Mouse (Mus musculus) lung, postnatal 10 days (tissue): ENCODE results near the gene Ubqln3.

Experiments used
- DNase-seq: peaks from one replicate; pipeline ENCODE4 v3.0.0; 2021

The Ubqln3 gene

DNA sequence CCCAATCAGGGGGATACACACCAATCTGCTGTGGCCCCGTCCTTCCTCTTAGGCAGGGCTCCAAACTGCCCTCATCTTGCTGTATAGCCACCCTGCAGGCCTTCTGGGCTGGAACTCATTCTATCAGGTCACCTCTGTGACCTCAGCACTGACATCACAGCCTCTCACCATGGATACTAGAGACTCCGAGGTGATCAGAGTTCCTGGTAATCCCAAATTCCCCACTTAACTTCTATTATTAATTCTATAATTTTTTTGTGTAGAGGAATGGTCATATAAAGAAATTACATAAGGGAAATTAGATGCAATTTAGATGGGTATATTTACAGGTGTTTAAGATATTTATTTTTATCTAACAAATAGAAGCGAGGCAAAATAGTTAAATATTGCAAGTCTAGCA is at the start of gene Ubqln3:
TSS of gene Ubqln3 (minus strand) at position 101 of the 400 bp plus-strand sequence.
- no peak for DNase-seq

DNA sequence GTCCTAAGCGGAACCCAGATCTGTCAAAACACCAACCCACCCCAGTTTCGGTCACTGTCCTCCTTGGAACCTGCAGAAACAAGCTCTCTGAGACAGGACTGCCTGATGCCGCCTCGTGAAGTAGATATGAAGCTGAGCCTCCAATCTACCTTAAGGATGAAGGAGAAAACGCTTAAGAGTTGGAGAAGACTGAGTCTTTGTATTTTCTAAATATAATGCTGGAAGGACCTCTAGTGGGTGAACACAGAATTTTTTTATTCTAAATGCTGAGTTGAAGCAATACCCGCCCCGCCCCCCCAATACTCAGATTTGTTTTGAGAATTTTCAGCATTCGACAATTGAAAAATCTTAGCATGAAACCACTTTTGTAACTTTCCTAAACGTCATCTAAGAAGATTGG is 48.2 kb upstream of the Ubqln3 start:
- no peak for DNase-seq

DNA sequence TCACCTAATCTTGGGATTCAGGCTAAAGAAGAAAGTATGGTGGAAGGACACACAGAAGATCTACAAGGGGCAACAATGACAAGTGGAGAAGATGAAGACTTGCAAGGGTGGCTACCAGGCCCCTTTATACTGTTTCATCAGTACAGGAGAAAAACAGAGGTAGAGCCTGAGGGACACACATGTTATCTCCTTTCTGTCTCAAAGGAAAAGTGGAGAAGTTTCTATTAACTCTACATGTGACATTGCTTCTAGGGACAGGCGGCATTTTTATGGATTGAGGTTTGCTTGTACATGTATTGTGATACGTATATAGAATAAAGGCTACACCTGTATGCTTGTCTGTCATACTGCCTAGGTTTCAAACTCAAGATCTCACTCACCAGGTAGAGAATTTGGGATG is 40.2 kb upstream of the Ubqln3 start, which contains the start of gene Olfr648:
TSS of gene Olfr648 (minus strand) at position 101 of the 400 bp plus-strand sequence.
- no peak for DNase-seq

DNA sequence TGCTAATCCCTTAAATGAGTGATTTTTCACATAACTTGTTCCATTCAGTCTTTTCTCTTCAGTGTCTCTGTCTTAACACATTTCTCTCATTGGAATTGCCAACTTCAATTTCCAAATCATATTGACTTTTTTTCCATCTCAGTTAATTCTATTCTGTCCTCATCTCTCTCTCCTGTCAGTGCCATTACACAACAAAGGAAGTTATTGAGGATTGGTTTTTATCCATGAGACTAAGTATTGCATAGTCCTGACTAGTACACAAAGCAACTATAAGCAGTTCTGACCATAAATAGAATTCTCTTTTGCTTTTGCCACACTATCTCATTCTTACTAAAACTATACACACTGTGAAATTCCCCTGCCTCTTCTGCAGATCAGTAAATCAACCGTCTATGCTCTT is 36.0 kb upstream of the Ubqln3 start:
- no peak for DNase-seq

DNA sequence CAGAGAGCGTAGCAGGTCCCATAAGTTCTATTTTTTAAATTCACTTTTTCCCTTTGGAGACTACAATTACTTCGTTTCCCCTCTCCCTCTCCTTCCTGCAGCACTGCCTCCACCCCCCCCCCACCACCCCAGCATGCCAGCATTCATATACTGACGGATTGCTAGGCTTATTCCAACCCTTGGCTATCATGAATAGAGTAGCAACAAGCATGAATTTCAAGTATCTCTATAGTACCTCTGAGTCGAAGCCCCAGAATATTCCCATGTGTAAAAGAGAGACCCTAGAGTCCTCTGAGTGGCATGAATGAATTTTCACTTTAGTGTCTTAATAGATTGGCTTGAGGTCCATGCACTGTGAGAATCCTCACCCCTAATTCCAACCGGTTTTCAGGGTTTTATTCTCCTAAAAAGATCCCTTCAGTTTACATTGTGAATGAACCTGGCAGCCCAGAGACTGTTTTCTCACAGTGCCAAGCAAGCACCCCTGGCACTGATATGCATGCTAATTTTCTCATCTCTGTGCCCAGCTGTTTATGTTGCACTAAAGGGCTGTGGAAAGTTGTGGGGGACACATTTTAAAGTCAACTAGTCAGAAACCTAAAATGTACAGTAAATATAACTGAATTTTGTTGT is 35.5 kb upstream of the Ubqln3 start:
- DNase-seq: no peak

DNA sequence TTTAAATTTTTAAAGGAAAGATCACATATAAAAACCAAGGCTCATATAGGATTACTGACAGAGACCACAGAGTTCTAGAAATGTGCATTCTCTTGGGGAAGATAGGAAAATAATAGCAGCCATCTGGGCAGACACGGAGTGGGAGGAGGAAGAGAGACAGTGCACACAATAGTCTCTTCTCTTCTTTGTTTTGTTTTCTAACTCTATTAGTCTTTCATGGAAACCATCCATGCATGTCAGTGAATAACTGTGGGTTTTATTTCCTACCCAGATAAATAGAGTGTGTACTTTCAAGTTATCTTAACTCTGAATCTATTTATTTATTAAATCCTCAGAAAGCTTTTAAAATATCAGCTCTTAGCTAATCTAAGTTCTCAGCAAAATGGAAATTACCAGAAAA is 32.0 kb upstream of the Ubqln3 start:
- no peak for DNase-seq

DNA sequence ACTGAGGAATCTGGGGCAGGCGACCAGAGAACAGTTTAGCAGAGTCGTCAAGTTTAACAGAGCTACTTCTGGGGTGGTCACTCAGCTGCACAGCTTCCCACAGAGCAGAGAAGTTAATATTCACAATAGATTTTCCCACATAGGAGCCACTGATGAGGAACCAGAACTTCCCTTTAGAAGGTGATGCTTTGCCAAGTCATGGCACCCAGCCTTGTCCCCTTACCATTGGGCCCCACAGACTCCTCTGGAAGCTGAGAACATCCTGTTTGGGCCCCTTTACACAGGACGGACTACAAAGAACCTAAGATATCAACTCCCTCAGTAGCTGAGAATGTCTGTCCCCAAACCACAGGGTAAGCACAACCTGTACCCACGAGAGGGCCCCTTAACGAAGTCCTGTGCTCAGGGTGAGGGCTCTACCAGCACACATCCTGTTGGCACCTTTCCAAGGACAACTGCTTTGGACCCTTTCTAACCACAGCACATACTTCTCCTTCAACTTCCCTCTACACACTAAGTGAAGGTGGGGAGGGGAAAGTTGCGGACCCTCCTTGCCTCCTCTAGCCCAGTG is 26.6 kb upstream of the Ubqln3 start:
- no peak for DNase-seq

DNA sequence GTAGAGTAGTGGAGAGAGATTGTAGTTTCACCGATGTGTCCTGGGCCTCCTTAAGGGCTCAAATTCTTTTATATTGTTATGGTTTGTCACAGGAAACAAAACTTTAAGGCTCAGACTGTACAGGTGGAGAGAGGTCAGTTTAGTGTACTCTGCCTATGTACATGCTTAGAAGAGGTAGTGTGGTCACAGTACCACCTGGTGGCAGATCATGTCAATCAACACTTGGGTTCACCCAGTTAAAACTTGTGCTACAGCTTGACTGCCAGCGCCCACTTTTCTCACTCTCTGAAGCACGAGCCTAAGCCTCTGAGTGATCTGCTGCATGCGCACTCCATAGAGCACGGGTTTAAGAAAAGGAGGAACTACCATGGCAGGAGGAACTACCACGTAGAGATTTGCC is 24.0 kb upstream of the Ubqln3 start:
- no peak for DNase-seq

DNA sequence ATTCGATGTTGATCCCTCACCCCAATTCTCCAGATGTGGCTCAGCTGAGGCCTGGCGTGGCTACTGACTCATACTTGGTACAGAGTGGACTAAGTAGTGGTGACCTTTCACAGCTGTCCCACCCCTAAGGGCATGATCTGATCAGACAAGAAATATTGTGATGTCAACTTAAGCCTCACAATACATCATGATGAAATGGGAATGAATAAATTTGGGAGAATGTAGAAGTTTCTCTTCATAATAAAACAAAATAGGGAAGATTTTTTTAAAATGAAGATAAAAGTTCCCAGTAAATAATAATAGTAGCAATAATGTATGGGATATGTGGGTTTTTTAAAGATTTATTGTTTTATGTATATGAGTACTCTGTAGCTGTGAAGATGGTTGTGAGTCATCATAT is 7.4 kb upstream of the Ubqln3 start, which contains the start of gene Ubqlnl:
TSS of gene Ubqlnl (minus strand) at position 101 of the 400 bp plus-strand sequence.
- no peak for DNase-seq

DNA sequence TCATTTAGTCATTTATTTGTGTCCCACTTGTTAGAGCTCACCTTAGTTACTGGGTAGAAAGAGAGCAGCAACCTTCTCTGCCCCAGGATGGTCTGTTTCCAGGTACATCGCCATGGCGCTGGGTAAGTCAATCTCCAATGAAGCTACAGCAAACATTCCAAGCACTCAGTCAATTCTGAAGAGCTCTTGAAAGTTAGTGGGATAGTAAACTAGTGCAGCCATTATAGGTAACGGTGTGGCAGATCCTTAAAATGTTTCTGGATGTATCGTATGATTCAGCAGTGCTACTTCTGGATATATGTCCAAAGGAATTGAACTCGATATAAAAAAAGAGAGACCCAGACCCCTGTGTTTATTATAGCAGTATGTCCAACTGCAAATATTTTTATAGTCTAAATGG is 5.8 kb downstream of the Ubqln3 start, which contains the start of gene Olfr643:
TSS of gene Olfr643 (minus strand) at position 101 of the 400 bp plus-strand sequence.
- DNase-seq: no peak

DNA sequence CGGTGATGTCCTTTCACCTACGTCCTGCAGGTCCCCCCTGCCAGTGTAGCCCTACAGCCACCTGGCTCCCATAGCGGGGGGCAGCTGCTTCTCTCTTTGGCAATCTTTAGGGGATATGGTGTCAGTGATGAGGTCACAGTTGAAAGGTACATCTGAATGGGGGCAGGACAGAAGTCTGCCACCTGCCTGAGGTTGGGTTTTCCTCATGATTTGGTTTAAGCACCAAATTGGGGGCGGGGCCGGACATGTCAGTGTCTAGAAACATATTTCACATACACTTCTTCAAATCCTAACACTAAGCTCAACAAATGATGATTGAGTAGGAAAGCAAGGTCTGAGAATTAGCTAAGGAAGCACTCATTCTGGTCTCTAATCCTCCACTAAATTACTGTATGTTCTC is 13.4 kb downstream of the Ubqln3 start, which contains the start of gene Ubqln5:
TSS of gene Ubqln5 (minus strand) at position 101 of the 400 bp plus-strand sequence.
- DNase-seq: no peak

DNA sequence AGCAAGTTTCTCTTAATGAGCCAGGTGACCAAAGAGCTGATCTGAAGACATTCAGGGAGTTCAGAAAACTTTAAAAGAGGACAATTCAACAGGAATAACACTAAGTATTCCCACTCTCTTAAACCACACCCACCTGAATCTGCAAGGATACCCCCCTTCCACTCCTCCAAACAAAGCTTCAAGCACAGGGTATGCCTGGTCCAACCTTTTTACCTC is 38.4 kb downstream of the Ubqln3 start, which contains the start of gene Olfr646:
TSS of gene Olfr646 (plus strand) at position 117 of the 216 bp plus-strand sequence.
- no peak for DNase-seq

DNA sequence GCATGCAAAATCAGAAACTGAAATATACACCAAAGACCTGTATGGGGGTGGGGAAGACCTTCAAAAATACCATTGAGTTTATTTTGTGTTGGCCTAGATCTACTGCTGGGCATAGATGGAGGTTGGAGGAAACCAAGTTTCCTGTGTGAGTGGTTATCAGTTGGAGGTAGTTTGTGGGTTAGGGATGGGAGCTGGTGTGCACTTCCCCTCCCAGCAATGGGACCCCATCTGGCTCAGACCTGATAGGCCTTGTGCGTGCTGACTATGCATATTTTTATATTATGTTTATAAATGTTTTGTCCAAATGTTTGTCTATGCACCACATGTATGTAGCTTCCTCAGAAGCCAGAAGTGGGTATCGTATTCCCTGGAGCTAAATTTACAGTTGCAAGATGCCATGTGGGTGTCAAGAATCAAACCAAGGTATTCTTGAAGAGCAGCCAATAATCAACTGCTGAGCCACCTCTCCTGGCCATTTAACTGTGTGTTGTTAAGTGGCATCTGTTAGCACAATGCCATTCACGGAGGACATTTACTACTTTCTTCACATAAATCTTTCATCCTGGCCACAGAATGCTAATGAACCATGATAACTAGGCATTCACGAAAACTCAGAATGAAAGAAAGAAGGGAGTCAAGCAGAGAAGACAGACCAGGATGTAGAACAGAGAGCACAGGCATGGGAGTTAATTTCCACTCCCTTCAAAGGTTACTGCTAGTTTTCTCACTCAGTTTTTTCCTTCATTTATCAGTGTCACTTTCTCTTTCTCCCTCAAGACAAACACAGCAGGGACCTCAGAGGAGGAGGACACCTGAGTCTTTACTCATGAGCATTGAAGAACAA is 38.9 kb downstream of the Ubqln3 start:
- DNase-seq: no peak
